Mouse (Mus musculus) kidney, adult 2 months (tissue): ENCODE measurements around the gene Shmt2.

Experiments
- CTCF ChIP-seq: fragments of 200-500 bp; conservative IDR thresholded peaks from 2 replicates; pipeline ENCODE4 v1.5.1; 2011; ENCODE audit warnings: low read depth, mild to moderate bottlenecking, control low read depth, low read length, moderate library complexity, mixed read lengths; ENCODE audit not compliant: insufficient read depth, insufficient read length
- POLR2A ChIP-seq: fragments of 200-500 bp; IDR thresholded peaks from one replicate; pipeline ENCODE4 v1.6.1; 2011; ENCODE audit warnings: low read depth, low read length, control low read depth

- TF ChIP-seq POLR2A = no peak
- no peak for TF ChIP-seq CTCF
These were observed at the start of gene Shmt2 for GRCm38 (mm10) chr10:127522088-127522581.
